Mouse (Mus musculus) common myeloid progenitor, adult 5-6 weeks (primary cell): ENCODE results near the gene Olfr796. TPM values are rescaled to one million over a fixed set of nuclear protein-coding genes. Genes with fewer than 3 reads are reported as not detected.

Source experiments
- ATAC-seq: replicated peaks from 2 replicates; pipeline ENCODE4 v1.8.0; 2016; ENCODE audit warnings: low read depth, mild to moderate bottlenecking, moderate TSS enrichment, inconsistent platforms; ENCODE audit not compliant: poor library complexity, severe bottlenecking
- total RNA-seq: library from RNA; stranded (forward); fragments of 200-1000, 187-1606 nt; gene quantifications from 2 replicates; pipeline ENCODE4 v1.2.3, GENCODE M21; 2017

Gene Olfr796
- not detected in 2 replicates for total RNA-seq

DNA sequence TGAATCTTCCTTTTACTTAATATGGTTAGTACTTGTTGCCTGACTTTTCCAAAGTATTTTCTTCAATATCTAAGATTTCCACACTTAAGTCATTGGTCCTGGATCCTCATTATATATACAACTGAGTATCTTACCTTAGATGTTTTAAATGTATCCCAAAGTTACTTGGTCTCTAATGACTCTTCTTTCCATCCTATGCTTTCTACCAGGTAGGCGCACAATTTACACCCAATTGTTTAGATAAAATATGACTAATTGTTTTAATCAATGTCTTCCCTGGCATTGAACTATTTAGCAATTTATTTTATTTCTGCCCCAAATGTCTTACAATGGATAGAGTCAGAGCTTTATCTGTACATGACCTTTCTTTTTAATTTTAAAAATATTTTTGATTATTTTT, at the start of gene Olfr796:
Olfr796 (minus strand) TSS at position 101 of the 400 bp plus-strand sequence.
- no peak for ATAC-seq

DNA sequence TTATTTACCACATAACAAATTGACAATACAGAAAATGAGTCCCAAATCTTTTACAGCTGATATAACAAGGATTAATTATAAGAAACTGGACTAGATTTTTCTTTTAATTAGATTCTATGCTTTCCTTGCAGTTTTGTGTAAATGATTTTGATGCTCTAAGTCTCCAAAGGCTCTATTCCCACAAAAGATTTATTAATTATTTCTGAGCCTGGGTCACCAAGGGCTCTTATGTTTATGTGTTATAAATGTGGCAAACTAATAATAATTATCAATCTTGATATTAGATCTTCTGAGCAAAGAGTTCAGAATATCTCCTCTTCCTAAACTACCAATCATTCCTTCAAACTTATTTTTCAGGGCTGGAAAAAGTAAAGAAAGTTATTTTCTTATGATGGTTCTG, 45.0 kb upstream of the Olfr796 start, which contains the start of gene Olfr800:
Olfr800 (plus strand) TSS at position 301 of the 400 bp plus-strand sequence.
- no peak for ATAC-seq

- no peak for ATAC-seq
Measured at GRCm38 (mm10) chr10:129651763-129652162, 39.4 kb upstream of the Olfr796 start.

DNA sequence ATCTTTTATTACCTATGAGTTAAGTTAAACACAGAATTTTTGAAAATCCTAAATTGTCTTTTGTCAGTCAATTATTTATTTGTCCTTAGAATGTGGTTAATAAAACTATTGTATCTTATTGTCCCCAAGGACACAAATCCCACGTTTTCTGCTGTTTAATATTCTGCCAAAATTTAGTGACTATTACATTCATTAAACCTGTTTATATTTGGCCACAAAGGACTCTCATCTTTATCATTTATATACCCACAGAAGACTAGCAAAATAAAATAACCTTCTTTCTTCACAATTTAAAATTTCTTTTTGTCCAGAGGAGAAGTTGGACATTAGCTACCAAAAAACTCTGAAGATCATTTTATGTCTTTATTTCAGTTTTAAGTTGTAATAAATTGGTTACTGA, 24.8 kb upstream of the Olfr796 start, which contains the start of gene Olfr799:
Olfr799 (plus strand) TSS at position 301 of the 400 bp plus-strand sequence.
- no peak for ATAC-seq

DNA sequence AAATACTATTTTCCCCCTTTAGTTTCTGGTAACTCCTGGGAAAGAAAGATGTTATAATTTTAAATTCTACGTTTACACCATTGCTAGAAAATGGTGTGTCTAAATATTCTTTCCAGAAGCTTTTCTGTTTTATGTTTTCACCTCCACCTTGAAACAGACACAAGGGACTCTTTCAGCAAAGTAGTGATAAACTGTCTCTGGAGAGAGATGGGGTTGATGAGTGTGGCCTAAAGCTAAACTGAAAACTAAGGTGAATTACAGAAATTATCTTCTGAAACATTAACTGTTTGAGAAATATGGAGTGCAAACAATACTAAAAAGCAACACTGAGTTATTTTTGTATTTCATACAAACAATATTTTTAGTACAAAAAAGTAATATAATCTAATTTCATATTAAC, 15.5 kb upstream of the Olfr796 start, which contains the start of gene Olfr798:
Olfr798 (minus strand) TSS at position 101 of the 400 bp plus-strand sequence.
- no peak for ATAC-seq

- ATAC-seq, result no peak
Measured at GRCm38 (mm10) chr10:129623251-129623650, 10.9 kb upstream of the Olfr796 start.

DNA sequence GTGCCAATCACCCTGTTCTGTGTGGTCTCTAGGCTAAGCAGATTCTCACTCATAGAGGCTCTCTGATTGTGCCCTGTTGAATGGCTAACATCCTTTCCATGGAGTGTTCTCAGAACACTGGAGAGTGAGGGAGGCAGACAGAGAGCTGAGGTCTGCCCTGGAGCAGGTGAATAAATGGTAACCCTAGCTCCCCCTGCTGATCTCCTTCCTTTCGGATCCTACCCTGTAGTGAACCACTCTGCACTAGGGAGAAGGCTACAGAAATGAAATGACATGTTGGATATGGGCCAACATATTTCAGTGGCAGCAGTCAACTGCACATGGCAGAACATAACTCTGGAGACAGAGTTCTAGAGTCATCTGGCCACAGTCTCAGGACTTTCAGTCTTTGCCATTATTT, 9.4 kb upstream of the Olfr796 start:
- no peak for ATAC-seq

GRCm38 (mm10) chr10:129577066-129577465, 35.3 kb downstream of the Olfr796 start:
- no peak for ATAC-seq

DNA sequence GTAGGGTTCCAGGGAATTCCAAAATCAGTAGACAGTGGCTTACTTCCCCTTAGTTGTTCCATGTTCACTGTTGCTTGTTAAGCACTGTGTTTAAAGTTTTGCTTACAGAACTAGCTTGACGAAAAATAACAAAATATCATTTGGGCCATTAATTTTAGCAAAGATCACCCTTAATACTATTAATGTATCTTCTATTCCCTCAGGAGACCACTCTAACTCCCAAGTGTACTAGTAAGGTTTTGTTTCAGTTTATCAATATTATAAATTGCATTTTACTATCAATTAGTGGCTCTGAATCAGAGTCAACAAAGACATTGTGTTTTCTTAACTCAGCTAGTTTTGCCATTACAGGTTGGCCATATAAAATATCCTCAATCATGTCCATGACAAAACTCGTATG, 45.0 kb downstream of the Olfr796 start, which contains the start of gene Olfr794:
Olfr794 (plus strand) TSS at position 301 of the 400 bp plus-strand sequence.
- ATAC-seq, result no peak

Other genes starting within 250 kb of the Olfr796 start
- gene Olfr784, start 228.5 kb downstream of the Olfr796 start, total RNA-seq, result 0.05 and 0.39 TPM in 2 replicates
- not detected in 2 replicates for gene Olfr785, start 207.1 kb downstream of the Olfr796 start, total RNA-seq
- not detected in 2 replicates for gene Olfr786, start 185.3 kb downstream of the Olfr796 start, total RNA-seq
- not detected in 2 replicates for gene Olfr787, start 150.7 kb downstream of the Olfr796 start, total RNA-seq
- gene Olfr788, start 141.6 kb downstream of the Olfr796 start, total RNA-seq, result not detected in 2 replicates
- not detected in 2 replicates for gene Olfr789, start 127.8 kb downstream of the Olfr796 start, total RNA-seq
- not detected in 2 replicates for gene Olfr790, start 114.1 kb downstream of the Olfr796 start, total RNA-seq
- not detected in 2 replicates for gene Olfr791, start 90.8 kb downstream of the Olfr796 start, total RNA-seq
- gene Olfr792, start 73.4 kb downstream of the Olfr796 start, total RNA-seq, result not detected in 2 replicates
- not detected in 2 replicates for gene Olfr794, start 44.9 kb downstream of the Olfr796 start, total RNA-seq
- not detected in 2 replicates for gene Olfr798, start 15.4 kb upstream of the Olfr796 start, total RNA-seq
- gene Olfr799, start 24.9 kb upstream of the Olfr796 start, total RNA-seq, result not detected in 2 replicates
- not detected in 2 replicates for gene Olfr800, start 45.1 kb upstream of the Olfr796 start, total RNA-seq
- not detected in 2 replicates for gene Olfr801, start 61.3 kb upstream of the Olfr796 start, total RNA-seq
- gene Olfr802, start 75.6 kb upstream of the Olfr796 start, total RNA-seq, result not detected in 2 replicates
- gene Olfr803, start 81.7 kb upstream of the Olfr796 start, total RNA-seq, result not detected in 2 replicates
- gene Olfr804, start 90.6 kb upstream of the Olfr796 start, total RNA-seq, result not detected in 2 replicates
- gene Olfr805, start 116.8 kb upstream of the Olfr796 start, total RNA-seq, result not detected in 2 replicates
- gene Olfr806, start 129.4 kb upstream of the Olfr796 start, total RNA-seq, result not detected in 2 replicates
- gene Olfr807, start 145.2 kb upstream of the Olfr796 start, total RNA-seq, result not detected in 2 replicates
- not detected in 2 replicates for gene Olfr808, start 152.9 kb upstream of the Olfr796 start, total RNA-seq
- gene Olfr809, start 162.1 kb upstream of the Olfr796 start, total RNA-seq, result not detected in 2 replicates
- not detected in 2 replicates for gene Olfr810, start 182.3 kb upstream of the Olfr796 start, total RNA-seq
- not detected in 2 replicates for gene Olfr811, start 191.8 kb upstream of the Olfr796 start, total RNA-seq
- gene Olfr812, start 233.5 kb upstream of the Olfr796 start, total RNA-seq, result not detected in 2 replicates
- not detected in 2 replicates for gene Olfr813, start 242.8 kb upstream of the Olfr796 start, total RNA-seq